Mouse (Mus musculus): ENCODE results near the gene Fasn.
"Not testable (repeated sequence)": the region's sequence is repeated elsewhere in the genome, so short reads cannot be mapped to it uniquely, and the experiment has no call there.

- not testable (repeated sequence) for TF ChIP-seq CTCF (IDR thresholded peaks at IDR 0.05; ENCODE audit: borderline replicate concordance, insufficient read depth, low read depth, low read length); POLR2A (IDR thresholded peaks at IDR 0.05; ENCODE audit: borderline replicate concordance, insufficient read depth, low read length)
Observed at GRCm38 (mm10) chr11:120788460-120788859, 35.9 kb downstream of the Fasn start.

Measured in cerebellum, adult 2 months (tissue).